Mouse (Mus musculus) spleen, postnatal 36 days (tissue): ENCODE results near the gene Trpm7.
"Not testable (repeated sequence)": the region's sequence is repeated elsewhere in the genome, so short reads cannot be mapped to it uniquely, and the experiment has no call there.

Source experiments
- DNase-seq, 2 experiments: peaks; one replicate each; pipeline ENCODE4 v3.0.0; 2022; ENCODE audit warnings: low spot score in 2 of 2, mixed read lengths in 1 of 2

Gene Trpm7

DNA sequence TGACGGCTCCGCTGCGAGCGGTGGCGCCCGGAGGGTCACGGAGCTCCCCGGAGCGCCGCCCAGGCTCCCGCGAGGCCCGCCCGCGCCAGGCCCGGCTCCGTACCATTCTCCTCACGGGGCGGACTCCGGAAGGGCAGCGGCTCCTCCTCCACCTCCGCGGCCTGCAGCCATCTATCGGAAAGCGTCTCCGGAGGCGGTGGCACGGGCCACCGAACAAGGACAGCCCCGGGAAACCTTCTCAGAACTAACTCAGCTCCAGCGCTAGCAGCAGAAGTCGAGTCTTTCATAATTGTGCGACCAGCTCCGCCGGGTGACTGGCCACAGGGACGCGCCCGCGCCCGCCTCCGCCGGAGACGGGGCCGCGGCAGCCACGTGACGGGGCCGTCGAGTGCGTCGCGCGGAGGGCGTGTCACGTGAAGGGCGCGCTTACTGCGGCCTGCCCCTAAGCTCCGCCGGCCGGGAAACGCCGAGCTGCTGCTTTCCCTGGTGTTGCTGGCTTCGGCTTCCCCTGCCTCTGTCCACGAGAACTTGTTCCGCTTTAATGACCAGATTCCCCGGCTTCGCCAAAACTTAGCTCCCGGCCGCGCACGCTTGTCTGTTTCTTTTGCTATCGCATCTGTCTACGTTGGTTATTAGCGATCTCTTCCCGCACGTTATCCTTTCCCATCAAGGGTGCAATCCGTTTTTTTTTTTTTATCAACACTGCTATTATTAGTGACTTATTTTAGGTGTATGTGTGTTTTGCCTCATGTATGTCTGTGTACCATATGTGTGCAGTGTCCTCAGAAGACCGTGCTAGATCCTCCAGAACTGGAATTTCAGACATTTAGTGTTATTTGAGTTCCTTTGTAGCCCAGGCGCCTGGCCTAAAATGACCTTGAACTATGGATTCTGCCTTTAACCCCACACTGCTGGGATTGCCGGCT is at the start of gene Trpm7:
TSS of gene Trpm7 (minus strand) at position 360 of the 926 bp plus-strand sequence.
- peak; percentile 89 to 90 for DNase-seq

DNA sequence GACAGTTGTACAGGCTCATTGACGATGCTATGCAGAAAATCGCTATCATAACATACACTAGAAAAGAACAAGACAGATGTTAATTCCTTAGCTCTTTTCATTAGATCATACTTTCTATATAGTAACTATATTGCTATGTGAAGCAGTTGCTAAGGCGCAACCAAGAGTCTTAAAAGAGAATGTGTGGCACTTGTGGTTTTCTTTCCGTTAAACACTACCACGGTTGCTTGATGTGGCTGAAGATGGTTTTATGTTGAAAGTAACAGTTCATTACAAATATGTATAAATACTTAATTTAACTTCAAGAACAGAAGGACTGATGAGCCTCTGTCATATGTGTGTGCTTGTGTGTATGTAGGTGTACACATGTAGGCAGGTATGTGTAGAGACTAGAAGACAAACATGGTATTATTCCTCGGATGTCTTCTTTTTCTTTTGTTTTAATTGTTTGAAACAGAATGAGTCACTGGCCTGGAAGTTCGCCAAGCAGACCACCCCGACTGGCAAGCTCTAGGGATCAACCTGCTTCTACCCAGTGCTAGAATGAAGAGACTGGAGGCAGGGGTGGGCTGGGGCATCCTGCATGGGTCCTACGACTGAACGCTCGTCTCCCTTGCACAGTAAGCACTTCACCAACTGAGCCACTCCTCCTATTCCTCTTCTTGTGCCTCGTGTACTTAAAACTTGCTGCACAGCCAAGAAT is 44.5 kb upstream of the Trpm7 start:
- DNase-seq: peak in 1 of 2 experiments; percentile 10

DNA sequence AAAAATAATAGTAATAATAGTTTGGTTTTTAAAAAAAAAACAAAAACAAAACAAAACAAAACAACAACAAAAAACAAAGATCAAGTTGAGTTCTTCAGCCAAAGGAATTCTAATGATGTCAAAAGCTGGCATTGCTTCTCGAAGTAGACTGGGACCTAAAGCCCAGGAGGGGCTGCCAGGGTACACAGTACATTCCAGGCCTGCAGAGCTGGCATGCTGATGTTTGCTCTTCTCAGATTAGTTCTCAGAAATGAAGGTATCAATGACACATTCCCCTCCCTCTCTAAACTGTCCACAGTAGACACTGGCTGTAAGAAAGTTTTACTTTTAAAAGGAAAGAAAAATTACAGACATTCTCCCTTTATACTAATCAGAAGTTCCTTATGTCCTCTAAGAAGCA is 40.2 kb upstream of the Trpm7 start:
- DNase-seq: no peak

DNA sequence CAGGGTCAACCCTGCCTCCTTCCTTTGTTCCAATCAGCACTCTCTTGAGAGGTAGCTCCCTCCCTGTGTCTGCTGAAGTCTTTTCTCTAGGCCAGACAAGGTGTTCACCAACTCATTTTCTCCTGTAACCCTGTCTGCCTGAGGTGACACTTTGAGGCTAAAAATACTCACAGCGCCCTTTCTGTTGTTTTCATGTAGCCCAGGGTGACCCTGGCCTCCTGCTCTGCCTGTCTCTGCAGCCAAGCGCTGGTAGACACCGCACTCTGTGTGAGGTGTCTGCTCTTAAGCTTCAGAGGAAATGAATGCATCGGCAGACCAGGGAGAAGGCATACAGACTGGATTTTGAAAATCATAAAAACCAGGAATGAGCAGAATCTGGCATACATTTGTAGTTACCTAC is 38.1 kb upstream of the Trpm7 start:
- DNase-seq: no peak

DNA sequence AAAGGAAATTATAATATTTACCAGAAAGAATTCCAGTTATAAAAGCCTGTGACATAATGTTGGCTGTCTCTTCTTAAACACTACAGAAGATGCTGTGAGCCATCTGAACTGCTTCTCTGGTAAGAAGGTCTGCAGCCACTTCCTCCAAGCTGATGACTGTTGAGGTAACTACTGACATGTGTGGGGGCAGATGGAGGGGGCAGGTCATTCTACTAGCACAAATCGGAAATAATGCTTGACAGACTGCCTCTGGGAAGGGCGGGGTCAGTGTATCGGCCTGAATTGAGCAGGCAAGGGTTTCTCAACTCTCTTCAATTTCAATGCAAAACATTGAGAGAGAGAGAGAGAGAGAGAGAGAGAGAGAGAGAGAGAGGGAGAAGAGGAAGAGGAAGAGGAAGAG is 28.1 kb upstream of the Trpm7 start:
- DNase-seq: peak; percentile 4 to 9

DNA sequence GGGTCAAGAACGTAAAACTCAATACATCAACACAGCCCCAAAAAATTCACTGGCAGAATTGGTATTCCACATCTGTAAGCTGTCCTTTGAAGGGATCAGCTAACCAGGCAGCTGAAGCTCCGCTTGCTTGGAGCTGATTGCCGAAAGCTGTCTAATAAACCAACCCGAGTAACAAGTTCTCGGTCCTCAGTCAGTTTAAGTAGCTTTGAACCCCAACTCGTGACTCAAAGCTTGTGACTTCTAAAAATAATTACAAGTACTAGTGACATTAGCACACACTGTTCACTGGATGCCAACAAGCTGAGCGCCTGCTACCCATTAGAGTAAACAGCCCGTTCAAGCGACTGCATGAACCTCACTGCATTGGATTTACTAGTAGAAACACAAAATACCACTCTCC is 21.5 kb upstream of the Trpm7 start:
- no peak for DNase-seq

DNA sequence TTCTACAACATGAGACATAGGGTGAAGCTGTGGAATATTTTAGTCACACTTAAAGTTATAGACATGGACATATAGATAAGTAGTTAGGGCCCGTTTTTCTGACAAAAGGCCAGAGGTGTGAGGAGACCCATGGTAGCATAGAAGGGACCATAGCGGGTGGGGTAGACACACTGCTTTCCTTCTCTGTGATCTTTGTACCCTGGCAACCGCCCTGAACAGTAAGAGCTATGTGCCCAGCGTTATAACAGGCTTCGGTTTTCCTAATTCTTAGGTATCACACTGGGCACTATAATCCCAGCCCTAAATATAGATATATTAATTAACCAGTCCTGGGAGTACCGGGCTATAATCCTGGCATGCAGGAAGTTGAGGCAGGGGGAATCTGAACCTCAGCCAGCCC is 20.9 kb upstream of the Trpm7 start:
- DNase-seq: no peak

DNA sequence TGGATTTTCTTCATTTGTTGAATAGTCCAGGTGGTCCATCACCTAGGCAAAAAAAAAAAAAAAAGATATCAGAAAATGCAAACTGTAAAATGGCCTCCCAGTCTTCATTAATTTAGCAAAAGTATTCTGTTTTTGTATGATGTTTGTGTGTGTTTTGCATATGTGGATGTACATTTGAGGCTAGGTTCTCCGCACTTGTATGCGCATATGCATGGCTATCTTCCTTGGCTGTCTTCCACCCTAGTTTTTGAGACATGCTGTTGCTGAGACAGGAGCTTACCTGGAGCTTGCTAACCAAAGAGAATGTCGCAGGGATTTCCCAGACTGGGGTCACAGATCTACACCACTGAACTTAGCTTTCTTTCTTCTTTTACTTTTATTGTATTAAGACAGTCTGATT is 18.2 kb upstream of the Trpm7 start:
- no peak for DNase-seq

DNA sequence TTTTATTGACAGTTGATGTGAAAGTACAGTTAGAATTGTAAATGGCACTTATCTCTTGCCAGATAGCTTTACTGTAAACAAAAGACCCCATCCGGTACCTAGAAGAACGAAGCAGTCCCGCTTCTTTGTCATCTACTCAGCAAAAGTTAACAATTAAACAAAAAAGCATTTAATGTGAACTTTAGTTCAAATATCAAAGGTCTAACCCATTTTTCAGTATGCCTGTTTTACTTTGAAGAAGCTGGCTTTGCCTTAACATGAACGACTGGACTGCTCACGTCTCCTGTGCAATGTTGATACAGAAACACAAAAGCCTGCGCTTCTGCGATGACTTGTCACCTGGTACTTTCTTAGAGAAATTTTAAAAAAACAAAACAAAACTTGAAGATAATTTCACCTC is 16.3 kb upstream of the Trpm7 start:
- DNase-seq: no peak

DNA sequence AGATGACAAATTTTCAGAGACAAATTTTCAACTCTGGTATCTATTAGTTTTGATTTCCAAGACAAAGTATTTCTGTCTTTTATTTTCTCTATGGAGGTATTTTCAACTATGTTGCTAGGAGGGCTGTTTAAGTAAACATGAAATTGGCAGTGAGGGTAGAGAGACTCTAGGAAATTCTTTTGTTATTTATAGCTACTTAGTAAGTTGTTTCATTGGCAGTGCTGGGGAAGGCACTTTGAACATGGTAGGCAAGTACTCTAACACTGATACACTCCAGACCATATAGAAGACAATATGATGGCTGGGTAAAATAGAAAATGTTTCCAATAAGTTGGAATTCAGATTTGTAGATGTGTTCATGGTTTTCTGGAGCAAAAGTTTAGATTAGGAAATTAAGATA is 15.7 kb upstream of the Trpm7 start:
- DNase-seq: no peak

DNA sequence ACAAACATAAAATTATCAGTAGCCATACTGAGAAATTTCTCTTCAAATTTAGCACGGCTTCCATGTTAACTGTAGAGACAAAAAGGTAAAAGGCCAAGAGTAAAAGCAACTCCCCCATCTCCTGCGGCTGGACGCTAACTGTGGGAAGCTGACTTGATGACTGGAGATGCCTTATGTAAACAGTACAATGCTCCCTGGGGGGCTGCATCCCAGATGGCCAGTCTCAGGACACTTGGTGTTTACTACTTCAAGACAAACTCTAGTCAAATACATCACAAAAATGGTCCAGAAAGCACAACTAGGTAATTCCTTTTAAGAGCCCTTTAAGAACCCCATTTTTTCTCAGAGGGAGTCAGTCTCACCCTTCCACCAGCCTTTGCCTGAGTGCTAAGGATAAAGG is 11.1 kb upstream of the Trpm7 start:
- DNase-seq: no peak

DNA sequence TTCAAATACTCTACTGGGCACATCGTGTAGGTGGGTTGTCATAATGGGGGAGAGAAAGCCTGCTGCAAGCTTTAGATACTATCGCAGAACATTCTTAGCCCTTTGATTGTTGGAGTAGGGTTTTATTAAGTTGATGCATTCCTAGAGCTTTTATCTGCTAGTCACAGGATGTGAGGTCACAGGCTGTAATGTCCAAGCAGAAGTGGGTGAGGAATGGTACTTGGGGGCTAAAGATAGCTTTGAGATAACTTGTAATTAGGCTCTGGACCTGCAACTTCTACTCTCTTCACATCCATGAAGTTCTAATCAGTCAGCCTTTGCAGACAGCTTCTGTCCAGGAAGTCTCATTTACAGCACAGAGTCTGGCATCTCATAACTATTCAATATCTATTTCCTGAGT is 9.8 kb upstream of the Trpm7 start:
- no peak for DNase-seq

DNA sequence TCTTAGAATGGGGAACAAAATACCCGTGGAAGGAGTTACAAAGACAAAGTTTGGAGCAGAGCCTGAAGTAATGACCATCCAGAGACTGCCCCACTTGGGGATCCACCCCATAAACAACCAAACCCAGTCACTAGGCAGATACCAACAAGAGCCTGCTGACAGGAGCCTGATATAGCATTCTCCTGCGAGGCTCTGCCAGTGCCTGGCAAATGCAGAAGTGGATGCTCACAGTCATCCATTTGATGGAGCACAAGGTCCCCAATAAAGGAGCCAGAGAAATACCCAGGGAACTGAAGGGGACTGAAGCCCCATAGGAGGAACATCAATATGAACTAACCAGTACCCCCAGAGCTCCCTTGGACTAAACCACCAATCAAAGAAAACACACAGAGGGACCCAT is 6.7 kb upstream of the Trpm7 start:
- DNase-seq: not testable (repeated sequence)

DNA sequence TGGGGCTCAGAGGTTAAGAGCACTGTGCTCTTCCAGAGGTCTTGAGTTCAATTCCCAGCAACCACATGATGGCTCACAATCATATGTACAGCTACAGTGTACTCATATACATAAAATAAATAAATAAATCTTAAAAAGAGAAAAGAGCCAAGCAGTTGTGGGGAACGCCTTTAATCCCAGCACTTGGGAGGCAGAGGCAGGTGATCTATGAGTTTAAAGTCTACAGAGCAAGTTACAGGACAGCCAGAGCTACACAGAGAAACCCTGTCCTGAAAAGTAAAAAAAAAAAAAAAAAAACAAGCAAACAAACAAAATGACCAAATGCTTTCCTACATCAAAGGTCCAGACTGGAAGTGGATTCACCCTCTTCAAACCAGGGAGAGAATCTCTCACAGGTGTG is 2.0 kb upstream of the Trpm7 start:
- DNase-seq: no peak

DNA sequence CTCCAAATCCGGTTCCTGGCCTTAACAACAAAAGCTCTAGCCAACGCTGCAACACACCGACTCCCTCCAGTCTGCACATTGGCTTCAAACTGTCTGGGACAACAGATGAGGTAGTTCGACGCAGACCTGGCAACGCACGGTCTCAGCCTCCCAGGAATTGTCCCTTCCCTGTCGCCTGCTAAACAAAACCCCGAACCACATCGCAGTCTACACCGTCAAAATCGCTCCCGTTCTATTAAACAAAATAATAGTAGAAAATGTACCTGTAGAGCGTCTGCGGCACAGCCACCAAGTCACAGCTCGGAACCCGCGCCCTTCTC is 554 bp downstream of the Trpm7 start:
- DNase-seq: no peak

DNA sequence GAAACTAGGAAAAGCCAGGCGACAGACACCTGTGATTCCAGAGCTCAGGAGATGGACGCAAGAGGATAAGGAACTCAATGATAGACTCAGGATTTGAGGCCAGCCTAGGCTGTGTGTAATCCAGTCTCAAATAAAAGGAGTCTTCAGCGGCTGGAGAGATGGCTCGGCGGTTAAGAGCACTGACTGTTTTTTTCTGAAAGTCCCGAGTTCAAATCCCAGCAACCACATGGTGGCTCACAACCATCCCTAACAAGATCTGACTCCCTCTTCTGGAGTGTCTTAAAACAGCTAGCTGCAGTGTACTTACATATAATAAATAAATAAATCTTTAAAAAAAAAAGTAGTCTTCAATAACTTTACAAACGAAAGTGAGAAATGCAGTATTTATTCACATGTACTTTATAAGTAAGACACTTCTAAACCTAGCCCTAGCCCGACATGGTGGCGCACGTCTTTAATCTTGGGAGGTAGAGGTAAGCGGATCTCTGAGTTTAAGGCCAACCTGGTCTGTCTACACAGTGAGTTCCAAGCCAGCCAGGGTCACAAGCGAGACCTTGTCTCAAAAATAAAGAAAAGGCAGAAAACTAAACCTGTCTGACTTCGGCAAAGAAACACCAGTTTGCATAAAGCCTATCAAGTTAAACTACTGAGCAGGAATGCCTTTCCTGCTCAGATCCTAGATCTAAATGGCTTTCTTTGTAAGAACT is 1.1 kb downstream of the Trpm7 start:
- DNase-seq: peak in 1 of 2 experiments; percentile 16

DNA sequence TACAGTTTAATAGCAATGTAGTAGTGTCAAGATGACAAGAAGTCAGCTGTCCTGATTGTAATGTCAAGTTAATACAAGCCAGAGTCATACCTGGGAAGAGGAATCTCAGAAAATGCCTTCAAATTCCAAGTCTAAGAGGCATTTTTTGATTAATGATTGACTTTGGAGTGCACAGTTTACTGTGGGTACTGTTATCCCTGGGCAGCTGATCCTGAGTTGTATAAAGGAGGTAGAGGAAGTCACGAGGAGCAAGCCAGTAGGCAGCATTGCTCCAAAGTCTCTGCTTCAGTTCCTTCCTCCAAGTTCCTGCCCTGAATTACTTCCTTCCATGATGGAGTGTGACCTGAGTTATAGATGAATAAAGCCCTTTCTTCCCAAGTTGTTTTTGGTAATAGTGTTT is 9.7 kb downstream of the Trpm7 start:
- DNase-seq: no peak

DNA sequence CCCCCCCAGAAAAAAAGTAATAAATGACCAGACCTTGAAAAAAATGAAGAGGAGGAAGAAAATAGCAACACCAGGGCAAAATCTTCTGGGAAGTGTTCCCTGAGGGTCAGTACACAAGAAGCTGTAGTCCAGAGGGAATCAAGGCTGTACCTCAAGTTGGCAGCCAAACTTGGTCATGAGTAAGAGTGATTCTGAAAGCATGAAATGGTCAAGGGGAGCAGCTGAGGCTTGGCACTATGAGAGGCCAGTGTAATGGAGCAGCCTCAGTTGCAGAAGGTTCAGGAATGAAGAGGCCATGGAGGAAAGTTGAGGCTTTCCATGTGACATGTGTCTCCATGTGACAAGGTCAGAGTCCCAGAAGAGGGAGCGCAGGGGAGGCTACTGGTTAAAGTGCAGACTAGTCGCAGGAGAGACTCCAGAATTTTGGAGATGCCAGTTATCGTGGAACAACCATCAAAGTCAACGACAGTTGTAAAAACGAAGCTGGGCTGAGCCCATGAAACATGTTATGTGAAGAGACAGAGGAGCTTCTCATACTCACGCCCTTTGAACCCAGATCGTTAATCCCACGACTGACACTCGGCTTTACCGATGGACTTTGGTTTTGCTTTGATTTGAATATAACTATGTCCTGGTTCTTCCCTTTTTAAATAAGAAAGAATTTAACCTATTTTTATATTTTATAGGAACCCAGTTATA is 10.4 kb downstream of the Trpm7 start:
- DNase-seq: no peak

DNA sequence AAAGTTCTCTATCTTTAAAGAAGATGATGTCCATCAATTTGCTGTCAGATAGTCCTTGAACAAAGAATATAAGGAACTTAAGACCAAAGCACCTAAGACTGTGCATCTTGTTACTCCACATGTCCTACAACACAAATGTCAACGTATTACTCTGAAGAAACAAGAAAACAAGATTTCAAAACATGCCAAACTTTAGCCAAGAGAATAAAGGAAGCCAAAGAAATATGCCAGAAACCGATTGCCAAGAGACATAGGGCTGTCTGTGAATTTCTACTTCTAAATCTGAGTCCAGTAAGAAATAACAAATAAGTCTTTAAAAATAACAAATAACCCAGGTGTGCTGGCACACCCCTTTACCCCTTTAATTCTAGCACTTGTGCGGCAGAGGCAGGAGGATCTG is 11.0 kb downstream of the Trpm7 start:
- DNase-seq: no peak

DNA sequence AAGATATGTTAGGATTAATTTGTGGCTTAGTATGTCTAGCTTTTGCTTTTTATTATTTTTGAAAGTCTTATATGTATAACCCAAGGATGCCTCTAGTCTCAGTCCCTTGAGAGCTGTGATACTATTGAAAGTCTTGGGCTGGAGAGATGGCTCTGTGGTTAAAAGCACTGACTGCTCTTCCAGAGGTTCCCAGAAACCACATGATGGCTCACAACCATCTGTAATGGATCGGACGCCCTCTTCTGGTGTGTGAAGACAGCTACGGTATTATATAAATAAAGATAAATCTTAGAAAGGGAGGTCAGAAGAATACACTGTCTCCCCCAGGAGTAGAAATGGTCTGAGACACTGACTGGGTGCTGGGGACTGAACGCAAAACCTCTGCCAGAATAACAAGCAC is 31.3 kb downstream of the Trpm7 start:
- no peak for DNase-seq

DNA sequence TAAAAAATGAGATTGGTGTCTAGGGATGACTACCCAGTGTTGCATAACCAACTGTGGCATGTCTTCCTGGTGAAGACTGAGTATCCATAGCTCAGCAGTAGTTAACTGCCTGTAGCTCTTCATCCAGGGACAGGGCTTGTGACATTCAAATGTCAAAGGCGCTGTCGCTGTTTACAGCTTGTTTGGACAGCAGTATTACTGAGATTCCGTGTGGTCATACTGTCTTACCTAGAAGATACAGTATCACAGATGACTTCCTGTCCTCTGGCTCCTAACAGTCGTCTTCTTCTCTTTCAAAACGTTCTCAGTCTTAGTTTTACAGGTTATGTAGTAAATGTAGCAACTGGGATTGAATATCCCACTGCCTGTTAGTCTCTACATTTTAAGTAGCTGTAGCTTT is 37.2 kb downstream of the Trpm7 start:
- no peak for DNase-seq

DNA sequence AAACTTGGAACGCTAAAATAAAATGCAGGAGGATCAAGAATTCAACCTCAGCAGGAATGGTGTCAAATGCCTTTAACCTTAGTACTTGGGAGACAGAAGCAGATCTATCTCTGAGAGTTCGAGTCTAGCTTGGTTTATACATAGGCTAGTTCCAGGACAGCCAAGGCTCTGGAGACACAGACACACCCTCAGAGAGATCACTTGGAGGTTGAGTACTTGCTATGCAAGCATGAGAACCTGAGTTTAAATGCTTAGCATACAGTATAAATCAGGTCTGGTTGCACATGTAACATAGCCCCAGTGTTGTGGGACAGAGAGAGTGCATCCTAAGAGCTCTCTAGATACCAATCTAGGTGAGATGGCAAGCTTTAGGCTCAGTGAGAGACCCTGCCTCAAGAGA is 58.6 kb downstream of the Trpm7 start:
- no peak for DNase-seq
